Mouse (Mus musculus) heart, postnatal 0 days (tissue): ENCODE data around the gene Gm10320. TPM values are rescaled to one million over a fixed set of nuclear protein-coding genes. Genes with fewer than 3 reads are reported as not detected.

Experiments used
- ATAC-seq: fragments of 200-750 bp; cut with Nextera tagmentation; 2 replicates; pipeline ENCODE4 v1.8.0; 2017; ENCODE audit warnings: low read depth, moderate number of reproducible peaks, moderate library complexity; ENCODE audit not compliant: insufficient read depth
- DNase-seq: peaks from one replicate; pipeline ENCODE4 v3.0.0-alpha.2; 2016; ENCODE audit warnings: low spot score
- H3K27ac ChIP-seq: fragments of 300-500 bp; sonication (generic); 2 replicates; pipeline ENCODE4 v1.5.1; 2014; ENCODE audit warnings: low read depth, mild to moderate bottlenecking
- H3K27me3 ChIP-seq: fragments of 300-500 bp; sonication (generic); 2 replicates; pipeline ENCODE4 v1.6.1; 2014; ENCODE audit warnings: low read length, mixed read lengths; ENCODE audit not compliant: control insufficient read depth, insufficient read depth
- H3K36me3 ChIP-seq: fragments of 300-500 bp; sonication (generic); replicated peaks from 2 replicates; pipeline ENCODE4 v1.6.1; 2014; ENCODE audit warnings: low read length, mixed read lengths; ENCODE audit not compliant: control insufficient read depth, insufficient read depth
- H3K4me1 ChIP-seq: fragments of 300-500 bp; sonication (generic); 2 replicates; pipeline ENCODE4 v1.6.1; 2014; ENCODE audit warnings: antibody characterized with exemption; ENCODE audit not compliant: control insufficient read depth, insufficient read depth
- H3K4me2 ChIP-seq: fragments of 300-500 bp; sonication (generic); 2 replicates; pipeline ENCODE4 v1.6.1; 2014; ENCODE audit warnings: low read depth, mild to moderate bottlenecking, low read length, moderate library complexity
- H3K4me3 ChIP-seq: fragments of 300-500 bp; sonication (generic); 2 replicates; pipeline ENCODE4 v1.5.1; 2014; ENCODE audit warnings: low read depth, low read length
- H3K9ac ChIP-seq: fragments of 300-500 bp; sonication (generic); replicated peaks from 2 replicates; pipeline ENCODE4 v1.6.1; 2014; ENCODE audit warnings: low read depth, low read length, mixed read lengths
- H3K9me3 ChIP-seq: fragments of 300-500 bp; sonication (generic); replicated peaks from 2 replicates; pipeline ENCODE4 v1.6.1; 2016; ENCODE audit warnings: low read length; ENCODE audit not compliant: control insufficient read depth
- CTCF ChIP-seq: IDR thresholded peaks from 2 replicates; pipeline ENCODE4 v1.5.1; 2016; ENCODE audit warnings: antibody characterized with exemption, control low read depth, low read depth
- EP300 ChIP-seq: IDR thresholded peaks from 2 replicates; pipeline ENCODE4 v1.6.1; 2016; ENCODE audit warnings: antibody characterized with exemption, low read depth
- WGBS: fragments of 180-500 bp; shearing (Covaris S2); extraction: QIAGEN DNeasy Blood & Tissue Kit; methylation state at CpG from one replicate; pipeline ENCODE4 v1.1.7; 2014; 5-methylcytosine and 5-hydroxymethylcytosine counted together
- polyA plus RNA-seq: library from polyadenylated mRNA; unstranded; fragments of >200 nt; fragmentation: Nextera tagmentation; extraction: Ambion mirVana; gene quantifications from 2 replicates; pipeline ENCODE4 v1.2.1, GENCODE M21; 2015
- total RNA-seq: library from RNA; depleted of rRNA; stranded (reverse); fragments of >200 nt; gene quantifications from 2 replicates; pipeline ENCODE4 v1.2.3, GENCODE M21; 2014; ENCODE audit warnings: low replicate concordance; rRNA removed

The Gm10320 gene
- total RNA-seq = 13.1 TPM in 1 of 2 replicates, not detected in the other
- 0.27 and 0.66 TPM in 2 replicates for polyA plus RNA-seq

DNA sequence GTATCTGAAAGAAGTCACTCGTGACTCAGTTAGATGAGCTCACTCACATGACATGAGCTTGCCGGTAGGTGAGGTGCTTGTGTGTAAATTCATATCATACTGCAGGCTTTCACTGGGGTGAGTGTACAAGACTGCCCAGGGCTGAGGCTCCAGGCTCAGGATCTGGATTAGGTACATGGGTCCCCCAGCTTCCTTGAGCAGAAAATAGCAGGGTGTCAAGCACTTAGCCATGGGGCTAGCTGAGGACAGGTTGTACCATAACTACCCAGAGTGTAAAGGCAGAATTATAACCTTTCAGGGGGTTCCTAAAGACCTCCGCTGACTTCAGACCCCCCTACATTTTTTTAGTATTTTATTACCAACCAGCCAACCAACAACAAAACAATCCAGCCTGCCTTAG, at the start of gene Gm10320:
TSS of gene Gm10320 (minus strand) at position 93 of the 400 bp plus-strand sequence.
- TF ChIP-seq EP300 (no peak), CTCF (no peak)
- Histone ChIP-seq H3K27ac (no peak within 1 kb of the TSS), H3K4me2 (no peak within 1 kb of the TSS), H3K9ac (no peak within 1 kb of the TSS), H3K9me3 (no peaks in the 10 kb centered on the region), H3K36me3 (no peaks in the 10 kb centered on the region), H3K27me3 (peaks cover 16% of the 10 kb centered on the region), H3K4me3 (no peak within 1 kb of the TSS), H3K4me1 (no peaks in the 10 kb centered on the region)
- no peak for DNase-seq
- 63% methylated on average over 3 of the region's 3 CpGs for WGBS
- ATAC-seq = no peak

DNA sequence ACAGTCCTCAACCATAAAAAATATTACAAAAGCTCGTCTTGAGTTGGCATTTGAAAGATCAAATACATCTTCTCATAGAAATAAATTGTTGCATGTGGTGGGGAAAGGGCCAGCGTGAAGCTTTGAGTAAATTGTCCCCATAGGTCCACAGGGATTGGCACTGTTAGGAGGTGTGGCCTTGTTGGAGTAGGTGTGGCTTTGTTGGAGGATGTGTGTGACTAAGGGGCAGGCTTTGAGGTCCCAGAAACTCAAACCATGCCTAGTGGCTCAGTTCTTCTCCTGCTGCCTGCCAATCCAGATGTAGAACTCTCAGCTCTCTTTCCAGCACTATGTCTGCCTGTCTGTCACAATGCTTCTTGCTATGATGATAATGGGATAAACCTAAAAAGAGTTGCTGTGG, 49.8 kb upstream of the Gm10320 start:
- Histone ChIP-seq H3K9ac (no peak overlapping the region), H3K4me2 (no peak overlapping the region), H3K27ac (no peak overlapping the region), H3K4me3 (no peak overlapping the region), H3K9me3 (no peaks in the 10 kb centered on the region), H3K4me1 (no peaks in the 10 kb centered on the region), H3K36me3 (no peaks in the 10 kb centered on the region), H3K27me3 (peaks cover 14% of the 10 kb centered on the region; the same call in 1 of the 2 replicates)
- 77% methylated on average over 2 of the region's 2 CpGs for WGBS
- DNase-seq = no peak
- no peak for ATAC-seq
- TF ChIP-seq CTCF (no peak), EP300 (no peak)

DNA sequence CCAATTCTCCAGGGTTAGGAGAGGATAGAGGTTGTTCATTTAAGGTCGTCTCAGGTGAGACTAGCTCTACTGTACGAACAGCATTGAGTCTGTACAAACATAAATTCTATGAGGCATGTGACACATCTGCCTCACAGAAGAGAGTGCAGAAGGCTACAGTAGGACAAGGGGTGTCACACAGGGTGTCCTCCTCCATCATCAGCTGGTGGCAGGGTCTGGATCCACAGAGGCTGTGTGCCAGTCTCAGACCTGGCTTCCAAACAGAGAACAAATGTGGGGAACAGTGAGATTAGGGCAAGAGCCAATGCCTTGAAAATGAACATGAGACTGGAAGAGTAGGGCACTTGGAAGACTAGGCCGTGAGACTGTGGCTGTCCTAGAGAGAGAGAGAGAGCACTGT, 48.4 kb upstream of the Gm10320 start:
- H3K27me3 ChIP-seq = peaks cover 22% of the 10 kb centered on the region; the same call in 1 of the 2 replicates
- DNase-seq (no peak), ATAC-seq (no peak)
- H3K4me1 ChIP-seq = no peaks in the 10 kb centered on the region
- H3K4me3 ChIP-seq = no peak overlapping the region
- 84% methylated on average over 3 of the region's 3 CpGs for WGBS
- no peak overlapping the region for H3K27ac ChIP-seq
- H3K36me3 ChIP-seq = no peaks in the 10 kb centered on the region
- H3K4me2 ChIP-seq = no peak overlapping the region
- TF ChIP-seq CTCF (no peak), EP300 (no peak)
- H3K9ac ChIP-seq = no peak overlapping the region
- no peaks in the 10 kb centered on the region for H3K9me3 ChIP-seq

DNA sequence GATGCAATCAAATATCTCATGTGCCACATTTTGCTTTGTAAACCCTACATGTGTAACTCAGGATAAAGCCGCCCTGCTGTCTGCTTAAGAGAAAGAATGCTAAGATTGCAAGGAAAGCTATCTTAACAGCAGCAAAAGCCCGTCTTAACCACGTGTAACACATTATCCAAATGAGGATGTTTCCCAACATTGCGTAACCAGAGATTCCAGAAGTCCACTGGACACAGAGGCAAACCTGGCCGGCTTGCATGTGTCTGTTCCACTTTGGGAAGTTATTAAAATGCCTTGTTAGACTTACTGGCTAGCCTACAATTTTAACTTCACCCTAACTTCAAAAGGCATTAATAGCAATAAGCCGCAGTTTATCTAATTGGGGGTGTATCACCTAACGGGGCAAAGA, 47.5 kb upstream of the Gm10320 start:
- Histone ChIP-seq H3K9ac (no peak overlapping the region), H3K36me3 (no peaks in the 10 kb centered on the region), H3K4me3 (no peak overlapping the region), H3K9me3 (no peaks in the 10 kb centered on the region), H3K27me3 (peaks cover 20% of the 10 kb centered on the region; the same call in 1 of the 2 replicates), H3K27ac (no peak overlapping the region), H3K4me1 (no peaks in the 10 kb centered on the region), H3K4me2 (no peak overlapping the region)
- TF ChIP-seq EP300 (no peak), CTCF (no peak)
- no peak for DNase-seq
- 61% methylated on average over 7 of the region's 7 CpGs for WGBS
- ATAC-seq = no peak

DNA sequence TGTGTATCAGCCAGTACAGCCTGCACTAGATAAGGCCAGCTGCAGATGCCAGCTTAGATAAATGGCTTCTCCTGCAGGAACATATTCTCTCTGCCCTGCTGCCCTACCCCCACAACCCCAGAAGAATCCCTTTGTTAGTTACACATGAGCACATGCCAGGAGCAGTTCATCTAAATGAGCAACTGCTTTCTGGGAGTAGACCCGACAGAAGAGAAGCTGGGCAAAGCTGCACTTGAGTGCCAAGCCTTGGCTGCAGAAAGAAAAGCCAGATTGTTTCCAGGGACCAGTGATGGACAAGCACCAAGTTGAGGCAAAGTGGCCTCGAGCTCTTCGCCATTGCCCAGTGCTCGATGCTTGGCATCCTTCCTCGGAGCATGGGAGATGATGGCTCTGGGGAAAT, 46.8 kb upstream of the Gm10320 start:
- Histone ChIP-seq H3K27me3 (peaks cover 20% of the 10 kb centered on the region; the same call in 1 of the 2 replicates), H3K4me1 (no peaks in the 10 kb centered on the region), H3K4me3 (no peak overlapping the region), H3K36me3 (no peaks in the 10 kb centered on the region), H3K27ac (no peak overlapping the region), H3K9ac (no peak overlapping the region), H3K9me3 (no peaks in the 10 kb centered on the region), H3K4me2 (no peak overlapping the region)
- 69% methylated on average over 5 of the region's 5 CpGs for WGBS
- no peak for TF ChIP-seq CTCF
- TF ChIP-seq EP300 = no peak
- ATAC-seq (no peak), DNase-seq (no peak)

DNA sequence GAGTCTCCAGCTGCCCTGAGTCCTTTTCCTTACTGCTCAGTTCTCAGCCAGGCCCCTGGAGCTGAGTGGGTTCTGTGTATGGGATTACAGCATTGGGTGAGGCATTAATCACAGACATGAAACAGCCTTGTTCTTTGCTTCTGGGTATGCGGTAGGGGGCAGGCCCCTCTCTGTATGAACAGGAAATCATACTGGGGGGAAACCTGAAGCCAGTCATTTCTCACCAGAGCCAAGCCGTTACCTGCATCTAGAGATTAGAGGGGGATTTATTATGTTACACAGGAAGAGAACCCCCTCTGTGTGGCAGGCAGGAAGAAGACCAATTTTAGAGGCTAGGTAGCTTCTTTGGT, 43.1 kb upstream of the Gm10320 start:
- H3K27me3 ChIP-seq = peaks cover 33% of the 10 kb centered on the region; the same call in 1 of the 2 replicates
- DNase-seq (no peak), ATAC-seq (no peak)
- H3K4me2 ChIP-seq = peak overlapping the region; percentile 47; the same call in 1 of the 2 replicates
- H3K9me3 ChIP-seq = no peaks in the 10 kb centered on the region
- H3K27ac ChIP-seq = no peak overlapping the region
- no peaks in the 10 kb centered on the region for H3K4me1 ChIP-seq
- no peaks in the 10 kb centered on the region for H3K36me3 ChIP-seq
- 47% methylated on average over 2 of the region's 2 CpGs for WGBS
- no peak overlapping the region for H3K9ac ChIP-seq
- no peak for TF ChIP-seq CTCF
- TF ChIP-seq EP300 = no peak
- H3K4me3 ChIP-seq = no peak overlapping the region
